Mouse (Mus musculus): ENCODE data around the gene Mtrf1l. TPM values are rescaled to one million over a fixed set of nuclear protein-coding genes. Genes with fewer than 3 reads are reported as not detected.
A peak's percentile ranks its signal among the peaks of the same experiment; 100 is the strongest.

Gene Mtrf1l
- polyA plus RNA-seq, 2 experiments: 2.6 to 5.3 TPM

DNA sequence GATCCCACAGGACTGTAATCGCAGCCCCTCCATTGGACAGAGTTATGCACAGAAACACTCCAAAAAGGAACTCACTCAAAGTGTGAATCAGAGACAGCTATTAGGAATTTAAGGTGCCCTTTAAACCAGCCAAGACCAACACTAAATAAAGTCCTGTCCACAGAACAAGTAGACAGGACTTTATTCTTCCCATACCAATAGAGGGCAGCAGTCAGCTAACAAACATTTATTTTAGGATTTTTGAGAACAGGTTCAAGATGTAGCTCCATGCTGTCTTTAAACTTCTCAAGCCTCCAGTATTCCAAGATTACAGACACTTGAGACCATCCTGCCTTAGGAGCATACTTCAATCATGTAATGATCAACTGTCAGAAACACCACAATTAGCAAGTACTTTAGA, 23.2 kb downstream of the Mtrf1l start:
- H3K4me1 ChIP-seq (replicated peaks; ENCODE audit: control insufficient read depth in 2 of 2, insufficient read depth in 2 of 2, low read length in 1 of 2): peaks cover 11% of the 10 kb centered on the region in 2 experiments; a peak in 2 of 4 replicates
- no peak for ATAC-seq (ENCODE audit: insufficient read depth)
- H3K9ac ChIP-seq (replicated peaks): no peak overlapping the region
- 89% methylated on average over 1 of the region's 1 CpGs for WGBS (ENCODE audit: insufficient replicate concordance)
- peaks cover 58% of the 10 kb centered on the region for H3K36me3 ChIP-seq (replicated peaks; ENCODE audit: control insufficient read depth, insufficient read depth, low read depth)
- H3K27me3 ChIP-seq (ENCODE audit: control insufficient read depth, insufficient read depth, low read length): no peaks in the 10 kb centered on the region
- H3K4me3 ChIP-seq (ENCODE audit: insufficient read depth in 1 of 2, low read depth in 2 of 2, low read length in 2 of 2): no peak overlapping the region; a peak in 1 of 4 replicates
- H3K27ac ChIP-seq: no peak overlapping the region
- no peak for DNase-seq (ENCODE audit: low read depth in 3 of 3, low spot score in 3 of 3)
- H3K4me2 ChIP-seq (ENCODE audit: low read depth): no peak overlapping the region; the same call in 1 of the 2 replicates
- H3K9me3 ChIP-seq (ENCODE audit: control insufficient read depth, low read length): no peaks in the 10 kb centered on the region
- TF ChIP-seq EP300 (IDR thresholded peaks at IDR 0.05; ENCODE audit: low read depth) (no peak), CTCF (IDR thresholded peaks at IDR 0.05; ENCODE audit: low read depth) (peak; percentile 42; the same call in 1 of the 2 replicates)

DNA sequence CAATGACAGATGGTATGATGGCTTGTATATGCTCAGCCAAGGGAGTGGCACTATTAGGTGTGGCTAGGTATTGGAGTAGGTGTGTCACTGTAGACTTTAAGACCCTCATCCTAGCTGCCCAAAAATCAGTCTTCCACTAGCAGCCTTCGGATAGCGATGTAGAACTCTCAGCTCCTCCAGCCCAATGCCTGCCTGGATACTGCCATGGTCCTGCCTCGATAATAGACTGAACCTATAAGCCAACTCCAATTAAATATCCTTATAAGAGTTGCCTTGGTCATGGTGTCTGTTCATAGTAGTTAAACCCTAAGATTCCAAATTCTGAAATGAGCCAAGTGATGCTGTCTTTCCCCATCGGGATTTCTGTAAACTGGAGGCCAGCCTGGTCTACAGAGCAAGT, 25.6 kb downstream of the Mtrf1l start:
- Histone ChIP-seq H3K4me1 (replicated peaks; ENCODE audit: control insufficient read depth in 2 of 2, insufficient read depth in 2 of 2, low read length in 1 of 2) (peaks cover 11% of the 10 kb centered on the region in 2 experiments; a peak in 2 of 4 replicates), H3K9ac (replicated peaks) (no peak overlapping the region), H3K4me2 (ENCODE audit: low read depth) (no peak overlapping the region), H3K27ac (no peak overlapping the region), H3K9me3 (ENCODE audit: control insufficient read depth, low read length) (no peaks in the 10 kb centered on the region), H3K4me3 (ENCODE audit: insufficient read depth in 1 of 2, low read depth in 2 of 2, low read length in 2 of 2) (no peak overlapping the region), H3K27me3 (ENCODE audit: control insufficient read depth, insufficient read depth, low read length) (no peaks in the 10 kb centered on the region), H3K36me3 (replicated peaks; ENCODE audit: control insufficient read depth, insufficient read depth, low read depth) (peaks cover 50% of the 10 kb centered on the region)
- TF ChIP-seq CTCF (IDR thresholded peaks at IDR 0.05; ENCODE audit: low read depth): no peak
- TF ChIP-seq EP300 (IDR thresholded peaks at IDR 0.05; ENCODE audit: low read depth): no peak
- DNase-seq (ENCODE audit: low read depth in 3 of 3, low spot score in 3 of 3): no peak
- WGBS (ENCODE audit: insufficient replicate concordance): 80% methylated on average over 4 of the region's 4 CpGs
- ATAC-seq (ENCODE audit: insufficient read depth): 0 out of 2 replicates have a peak, but pooled peaks have one; percentile 21

DNA sequence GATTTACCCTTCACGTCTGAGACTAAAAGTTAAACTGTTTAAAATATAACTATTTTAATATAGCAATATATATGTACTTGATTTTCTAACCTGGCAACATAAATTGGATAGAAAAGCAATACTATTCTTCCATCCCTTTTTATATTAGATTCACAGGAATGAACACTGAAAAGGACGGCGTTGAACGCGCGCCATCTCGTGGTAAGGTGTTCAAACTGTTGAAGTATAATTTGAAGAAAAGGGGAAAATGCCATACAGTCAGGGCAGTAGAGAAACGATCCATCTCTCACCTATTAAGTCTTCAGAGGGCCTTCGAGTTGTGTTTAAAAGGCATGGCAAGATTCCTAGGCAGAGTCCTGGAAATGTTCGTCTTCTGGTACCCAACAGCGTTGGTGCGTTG, 33.1 kb downstream of the Mtrf1l start:
- Histone ChIP-seq H3K4me2 (ENCODE audit: low read depth) (no peak overlapping the region), H3K9ac (replicated peaks) (no peak overlapping the region), H3K36me3 (replicated peaks; ENCODE audit: control insufficient read depth, insufficient read depth, low read depth) (no peaks in the 10 kb centered on the region), H3K9me3 (ENCODE audit: control insufficient read depth, low read length) (no peaks in the 10 kb centered on the region), H3K27ac (no peak overlapping the region), H3K27me3 (ENCODE audit: control insufficient read depth, insufficient read depth, low read length) (no peaks in the 10 kb centered on the region), H3K4me1 (replicated peaks; ENCODE audit: control insufficient read depth in 2 of 2, insufficient read depth in 2 of 2, low read length in 1 of 2) (no peaks in the 10 kb centered on the region), H3K4me3 (ENCODE audit: insufficient read depth in 1 of 2, low read depth in 2 of 2, low read length in 2 of 2) (no peak overlapping the region)
- DNase-seq (ENCODE audit: low read depth in 3 of 3, low spot score in 3 of 3): no peak
- no peak for ATAC-seq (ENCODE audit: insufficient read depth)
- TF ChIP-seq EP300 (IDR thresholded peaks at IDR 0.05; ENCODE audit: low read depth): no peak
- TF ChIP-seq CTCF (IDR thresholded peaks at IDR 0.05; ENCODE audit: low read depth): peak; percentile 61
- WGBS (ENCODE audit: insufficient replicate concordance): 16% methylated on average over 12 of the region's 12 CpGs

DNA sequence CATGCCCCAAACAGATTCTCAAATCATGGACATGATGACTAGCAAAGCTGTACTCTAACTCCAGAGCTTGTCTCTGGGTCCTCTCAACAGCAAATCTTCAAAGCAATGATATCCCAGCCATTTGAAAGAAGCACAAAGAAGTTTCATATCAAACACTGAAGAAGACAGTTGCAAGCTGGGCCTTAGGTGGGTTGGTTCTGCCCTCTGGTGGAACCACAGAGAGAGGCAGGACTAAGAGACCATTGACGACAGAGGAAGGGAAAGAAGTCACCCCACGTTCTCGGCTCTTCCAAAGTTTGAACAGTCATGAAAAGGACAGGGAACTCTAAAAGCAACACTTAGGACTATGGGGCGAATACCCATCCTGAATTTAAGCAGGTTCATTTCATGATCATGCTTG, 36.8 kb downstream of the Mtrf1l start:
- WGBS (ENCODE audit: insufficient replicate concordance): 5% methylated on average over 4 of the region's 4 CpGs
- no peaks in the 10 kb centered on the region for H3K36me3 ChIP-seq (replicated peaks; ENCODE audit: control insufficient read depth, insufficient read depth, low read depth)
- no peaks in the 10 kb centered on the region for H3K9me3 ChIP-seq (ENCODE audit: control insufficient read depth, low read length)
- no peaks in the 10 kb centered on the region for H3K27me3 ChIP-seq (ENCODE audit: control insufficient read depth, insufficient read depth, low read length)
- ATAC-seq (ENCODE audit: insufficient read depth) (no peak), DNase-seq (ENCODE audit: low read depth in 3 of 3, low spot score in 3 of 3) (no peak)
- no peaks in the 10 kb centered on the region for H3K4me1 ChIP-seq (replicated peaks; ENCODE audit: control insufficient read depth in 2 of 2, insufficient read depth in 2 of 2, low read length in 1 of 2)
- peak; percentile 69 for TF ChIP-seq CTCF (IDR thresholded peaks at IDR 0.05; ENCODE audit: low read depth)
- TF ChIP-seq EP300 (IDR thresholded peaks at IDR 0.05; ENCODE audit: low read depth): no peak
- H3K27ac ChIP-seq: no peak overlapping the region
- no peak overlapping the region for H3K9ac ChIP-seq (replicated peaks)
- H3K4me2 ChIP-seq (ENCODE audit: low read depth): no peak overlapping the region
- H3K4me3 ChIP-seq (ENCODE audit: insufficient read depth in 1 of 2, low read depth in 2 of 2, low read length in 2 of 2): no peak overlapping the region

Other genes starting within 250 kb of the Mtrf1l start
- 0.86 and 1.0 TPM in 2 replicates for gene Myct1, start 230.1 kb downstream of the Mtrf1l start, polyA plus RNA-seq (2012; rRNA removed)
- 1.6 and 2.0 TPM in 2 replicates for gene Myct1, start 230.1 kb downstream of the Mtrf1l start, polyA plus RNA-seq (2014; fragmentation: Nextera tagmentation; extraction: Ambion mirVana)
- not detected in 2 replicates for gene Vip, start 184.7 kb downstream of the Mtrf1l start, polyA plus RNA-seq (2012; rRNA removed)
- not detected in 2 replicates for gene Vip, start 184.7 kb downstream of the Mtrf1l start, polyA plus RNA-seq (2014; fragmentation: Nextera tagmentation; extraction: Ambion mirVana)
- 22.7 and 40.2 TPM in 2 replicates for gene Fbxo5, start 18.3 kb downstream of the Mtrf1l start, polyA plus RNA-seq (2012; rRNA removed)
- gene Fbxo5, start 18.3 kb downstream of the Mtrf1l start, polyA plus RNA-seq (2014; fragmentation: Nextera tagmentation; extraction: Ambion mirVana): 90.4 and 94.5 TPM in 2 replicates
- gene Rgs17, start 98.5 kb upstream of the Mtrf1l start, polyA plus RNA-seq (2012; rRNA removed): 0.01 TPM in 2 replicates
- gene Rgs17, start 98.5 kb upstream of the Mtrf1l start, polyA plus RNA-seq (2014; fragmentation: Nextera tagmentation; extraction: Ambion mirVana): not detected in 2 replicates